Mouse (Mus musculus) midbrain, embryonic 14.5 days (tissue): ENCODE data around the gene Rps6ka1. TPM values are rescaled to one million over a fixed set of nuclear protein-coding genes. Genes with fewer than 3 reads are reported as not detected.
"Not testable (repeated sequence)": the region's sequence is repeated elsewhere in the genome, so short reads cannot be mapped to it uniquely, and the experiment has no call there.

ENCODE experiments used
- ATAC-seq: fragments of 200-750 bp; cut with Nextera tagmentation; 2 replicates; pipeline ENCODE4 v1.8.0; 2017; ENCODE audit warnings: moderate number of reproducible peaks, moderate library complexity; ENCODE audit not compliant: low FRiP score, low TSS enrichment
- DNase-seq: peaks from one replicate; pipeline ENCODE4 v3.0.0-alpha.2; 2015
- H3K27ac ChIP-seq: fragments of 300-500 bp; sonication (generic); replicated peaks from 2 replicates; pipeline ENCODE4 v1.5.1; 2014; ENCODE audit warnings: mild to moderate bottlenecking, low read depth, low read length, moderate library complexity
- H3K27me3 ChIP-seq: fragments of 300-500 bp; sonication (generic); 2 replicates; pipeline ENCODE4 v1.6.1; 2014; ENCODE audit warnings: low read length, control low read depth, mixed read lengths; ENCODE audit not compliant: control insufficient read depth, insufficient read depth
- H3K36me3 ChIP-seq: fragments of 300-500 bp; sonication (generic); 2 replicates; pipeline ENCODE4 v1.6.1; 2014; ENCODE audit warnings: low read length, control low read depth; ENCODE audit not compliant: control insufficient read depth, insufficient read depth
- H3K4me1 ChIP-seq: fragments of 300-500 bp; sonication (generic); 2 replicates; pipeline ENCODE4 v1.6.1; 2014; ENCODE audit warnings: mild to moderate bottlenecking, antibody characterized with exemption, low read length, control low read depth; ENCODE audit not compliant: control insufficient read depth, insufficient read depth
- H3K4me2 ChIP-seq: fragments of 300-500 bp; sonication (generic); 2 replicates; pipeline ENCODE4 v1.6.1; 2014; ENCODE audit warnings: mild to moderate bottlenecking, low read length, moderate library complexity
- H3K4me3 ChIP-seq: fragments of 300-500 bp; sonication (generic); replicated peaks from 2 replicates; pipeline ENCODE4 v1.5.1; 2014; ENCODE audit warnings: low read depth, low read length
- H3K9ac ChIP-seq: fragments of 300-500 bp; sonication (generic); replicated peaks from 2 replicates; pipeline ENCODE4 v1.6.1; 2014; ENCODE audit warnings: mild to moderate bottlenecking, low read length, moderate library complexity
- H3K9me3 ChIP-seq: fragments of 300-500 bp; sonication (generic); 2 replicates; pipeline ENCODE4 v1.6.1; 2016; ENCODE audit warnings: low read length, control low read depth, mixed read lengths; ENCODE audit not compliant: control insufficient read depth
- WGBS: fragments of 180-500 bp; shearing (Covaris S2); extraction: QIAGEN DNeasy Blood & Tissue Kit; methylation state at CpG from one replicate; pipeline ENCODE4 v1.1.7; 2014; 5-methylcytosine and 5-hydroxymethylcytosine counted together
- polyA plus RNA-seq: library from polyadenylated mRNA; unstranded; fragments of >200 nt; fragmentation: Nextera tagmentation; extraction: Ambion mirVana; gene quantifications from 2 replicates; pipeline ENCODE4 v1.2.1, GENCODE M21; 2014

Gene Rps6ka1
- polyA plus RNA-seq, 1 experiment from 2014 or later = 22.0 TPM

GRCm38 (mm10) chr4:133854621-133855020 is 33.0 kb downstream of the Rps6ka1 start:
- 98% methylated on average over 4 of the region's 4 CpGs for WGBS
- Histone ChIP-seq H3K9me3 (no peaks in the 10 kb centered on the region), H3K4me1 (no peaks in the 10 kb centered on the region), H3K27ac (no peak overlapping the region), H3K36me3 (peaks cover 4% of the 10 kb centered on the region; the same call in 1 of the 2 replicates), H3K4me3 (no peak overlapping the region), H3K27me3 (no peaks in the 10 kb centered on the region), H3K4me2 (no peak overlapping the region), H3K9ac (no peak overlapping the region)
- ATAC-seq (no peak), DNase-seq (no peak)

- WGBS = 34% methylated on average over 10 of the region's 10 CpGs
- ATAC-seq (no peak), DNase-seq (peak; percentile 33)
- Histone ChIP-seq H3K4me3 (no peak overlapping the region), H3K27me3 (no peaks in the 10 kb centered on the region), H3K9ac (no peak overlapping the region), H3K27ac (no peak overlapping the region), H3K4me2 (no peak overlapping the region), H3K4me1 (no peaks in the 10 kb centered on the region), H3K9me3 (no peaks in the 10 kb centered on the region), H3K36me3 (no peaks in the 10 kb centered on the region)
Measured at GRCm38 (mm10) chr4:133853630-133854029, 34.0 kb downstream of the Rps6ka1 start.

- WGBS = 95% methylated on average over 1 of the region's 1 CpGs
- H3K9me3 ChIP-seq = no peaks in the 10 kb centered on the region
- H3K4me3 ChIP-seq = no peak overlapping the region
Measured at GRCm38 (mm10) chr4:133846625-133847024, 41.0 kb downstream of the Rps6ka1 start.

GRCm38 (mm10) chr4:133845060-133845459 is 42.5 kb downstream of the Rps6ka1 start:
- WGBS = 85% methylated on average over 9 of the region's 9 CpGs
- no peaks in the 10 kb centered on the region for H3K4me1 ChIP-seq
- H3K9ac ChIP-seq = no peak overlapping the region
- no peak for ATAC-seq
- no peak overlapping the region for H3K27ac ChIP-seq
- no peaks in the 10 kb centered on the region for H3K36me3 ChIP-seq
- no peak for DNase-seq
- no peak overlapping the region for H3K4me3 ChIP-seq
- H3K27me3 ChIP-seq = no peaks in the 10 kb centered on the region
- H3K9me3 ChIP-seq = no peaks in the 10 kb centered on the region
- no peak overlapping the region for H3K4me2 ChIP-seq

More at GRCm38 (mm10) chr4:133846625-133847024, 41.0 kb downstream of the Rps6ka1 start:
- Histone ChIP-seq H3K4me1 (no peaks in the 10 kb centered on the region), H3K9ac (no peak overlapping the region), H3K4me2 (no peak overlapping the region), H3K27ac (no peak overlapping the region), H3K27me3 (no peaks in the 10 kb centered on the region), H3K36me3 (no peaks in the 10 kb centered on the region)
- no peak for DNase-seq
- no peak for ATAC-seq

GRCm38 (mm10) chr4:133844209-133844841 is 43.3 kb downstream of the Rps6ka1 start:
- 82% methylated on average over 14 of the region's 14 CpGs for WGBS
- no peaks in the 10 kb centered on the region for H3K36me3 ChIP-seq
- no peak overlapping the region for H3K27ac ChIP-seq
- H3K9ac ChIP-seq = no peak overlapping the region
- H3K4me2 ChIP-seq = no peak overlapping the region
- H3K4me1 ChIP-seq = no peaks in the 10 kb centered on the region
- DNase-seq (no peak), ATAC-seq (no peak)
- H3K4me3 ChIP-seq = no peak overlapping the region
- no peaks in the 10 kb centered on the region for H3K9me3 ChIP-seq
- H3K27me3 ChIP-seq = no peaks in the 10 kb centered on the region

GRCm38 (mm10) chr4:133842992-133843737 is 44.4 kb downstream of the Rps6ka1 start:
- no peak for DNase-seq
- WGBS = 95% methylated on average over 10 of the region's 10 CpGs

GRCm38 (mm10) chr4:133841756-133842483 is 45.7 kb downstream of the Rps6ka1 start:
- H3K9ac ChIP-seq, H3K4me1 ChIP-seq, H3K27ac ChIP-seq, H3K36me3 ChIP-seq, H3K9me3 ChIP-seq, H3K27me3 ChIP-seq, H3K4me3 ChIP-seq, DNase-seq, ATAC-seq, H3K4me2 ChIP-seq: not testable (repeated sequence)
- WGBS = 91% methylated on average over 7 of the region's 7 CpGs

More at GRCm38 (mm10) chr4:133842992-133843737, 44.4 kb downstream of the Rps6ka1 start:
- no peaks in the 10 kb centered on the region for H3K9me3 ChIP-seq
- no peak overlapping the region for H3K4me2 ChIP-seq
- H3K4me1 ChIP-seq = no peaks in the 10 kb centered on the region
- no peak overlapping the region for H3K9ac ChIP-seq
- H3K27me3 ChIP-seq = no peaks in the 10 kb centered on the region
- H3K27ac ChIP-seq = no peak overlapping the region
- no peak overlapping the region for H3K4me3 ChIP-seq
- ATAC-seq = no peak
- H3K36me3 ChIP-seq = no peaks in the 10 kb centered on the region

- Histone ChIP-seq H3K27ac (no peak overlapping the region), H3K4me2 (no peak overlapping the region), H3K27me3 (no peaks in the 10 kb centered on the region), H3K9me3 (no peaks in the 10 kb centered on the region), H3K9ac (no peak overlapping the region), H3K4me3 (no peak overlapping the region), H3K4me1 (no peaks in the 10 kb centered on the region), H3K36me3 (no peaks in the 10 kb centered on the region)
- ATAC-seq = no peak
- DNase-seq = no peak
- WGBS = 49% methylated on average over 9 of the region's 9 CpGs
Measured at GRCm38 (mm10) chr4:133841035-133841434, 46.6 kb downstream of the Rps6ka1 start.
